Mouse (Mus musculus) ES-E14 (cell line): ENCODE measurements around the gene Rims3. TPM values are rescaled to one million over a fixed set of nuclear protein-coding genes. Genes with fewer than 3 reads are reported as not detected.

Experiments used
- DNase-seq: peaks from one replicate; pipeline ENCODE4 v3.0.0-alpha.2; 2013; ENCODE audit warnings: low read depth, low spot score
- H3K27ac ChIP-seq: 2 replicates; pipeline ENCODE4 v1.5.1; 2012; ENCODE audit warnings: low read depth, mild to moderate bottlenecking, low read length, moderate library complexity, mixed read lengths; ENCODE audit not compliant: poor library complexity, insufficient read depth, severe bottlenecking
- H3K36me3 ChIP-seq: 2 replicates; pipeline ENCODE4 v1.6.1; 2012; ENCODE audit warnings: mild to moderate bottlenecking, low read length, moderate library complexity, mixed read lengths; ENCODE audit not compliant: control insufficient read depth, poor library complexity, insufficient read depth, severe bottlenecking
- H3K4me1 ChIP-seq, 2 experiments: fragments of 150-350 bp in 1 of 2; sonication (generic) in 1 of 2; 2 replicates each; pipeline ENCODE4 v1.6.1; 2012; ENCODE audit warnings: low read length in 2 of 2, mild to moderate bottlenecking in 1 of 2, mixed read lengths in 1 of 2; ENCODE audit not compliant: control insufficient read depth in 2 of 2, insufficient read depth in 2 of 2, poor library complexity in 1 of 2
- H3K4me3 ChIP-seq, 2 experiments: fragments of 150-350 bp in 1 of 2; sonication (generic) in 1 of 2; 2 replicates each; pipeline ENCODE4 v1.5.1; 2012; ENCODE audit warnings: low read length in 2 of 2, low read depth in 1 of 2, mild to moderate bottlenecking in 1 of 2, mixed read lengths in 1 of 2; ENCODE audit not compliant: insufficient read depth in 1 of 2, poor library complexity in 1 of 2, severe bottlenecking in 1 of 2
- H3K9ac ChIP-seq: 2 replicates; pipeline ENCODE4 v1.6.1; 2012; ENCODE audit warnings: low read depth, mild to moderate bottlenecking, low read length, mixed read lengths; ENCODE audit not compliant: poor library complexity, insufficient read depth, severe bottlenecking
- H3K9me3 ChIP-seq: fragments of 150-350 bp; sonication (generic); 2 replicates; pipeline ENCODE4 v1.6.1; 2012; ENCODE audit warnings: low read depth, mild to moderate bottlenecking, low read length; ENCODE audit not compliant: control insufficient read depth, insufficient read depth
- CHD2 ChIP-seq: IDR thresholded peaks from 2 replicates; pipeline ENCODE4 v1.6.1; 2014; ENCODE audit warnings: mild to moderate bottlenecking, low read depth, low read length, inconsistent platforms
- HCFC1 ChIP-seq: IDR thresholded peaks from 2 replicates; pipeline ENCODE4 v1.6.1; 2012; ENCODE audit warnings: low read length, inconsistent platforms, borderline replicate concordance; ENCODE audit not compliant: insufficient read depth
- MAFK ChIP-seq: IDR thresholded peaks from 2 replicates; pipeline ENCODE4 v1.6.1; 2014; ENCODE audit warnings: mild to moderate bottlenecking, low read depth, low read length, inconsistent platforms; ENCODE audit not compliant: insufficient read depth
- ZC3H11A ChIP-seq: IDR thresholded peaks from 2 replicates; pipeline ENCODE4 v1.6.1; 2012; ENCODE audit warnings: low read depth, mild to moderate bottlenecking, inconsistent platforms, low read length, borderline replicate concordance
- ZNF384 ChIP-seq: IDR thresholded peaks from 2 replicates; pipeline ENCODE4 v1.6.1; 2012; ENCODE audit warnings: low read depth, low read length, inconsistent platforms
- in situ Hi-C, 2 experiments: fragments of 600-800 bp; cut with MboI; formaldehyde crosslinking; loops; one replicate each; pipeline ENCODE4 v1.15.1; 2025; ENCODE audit warnings: low sequenced_read_pairs in 2 of 2, inconsistent platforms in 1 of 2; ENCODE audit not compliant: unreplicated experiment in 2 of 2
- total RNA-seq: library from RNA; depleted of rRNA; stranded (reverse); fragments of 300-350 nt; gene quantifications from 2 replicates; pipeline ENCODE4 v1.2.3, GENCODE M21; 2012

Rims3 gene
- total RNA-seq, 1 experiment = 4.5 TPM

GRCm38 (mm10) chr4:120819296-120819695 is 35.3 kb upstream of the Rims3 start:
- Histone ChIP-seq H3K4me1 (peaks cover 4 to 17% of the 10 kb centered on the region in 2 experiments), H3K9me3 (no peaks in the 10 kb centered on the region), H3K27ac (no peak overlapping the region), H3K4me3 (no peak overlapping the region), H3K36me3 (no peaks in the 10 kb centered on the region), H3K9ac (no peak overlapping the region)
- in situ Hi-C loops = no loop called here
- DNase-seq = no peak
- TF ChIP-seq ZC3H11A (no peak), CHD2 (no peak), HCFC1 (no peak), ZNF384 (no peak), MAFK (no peak)

GRCm38 (mm10) chr4:120819871-120820270 is 34.7 kb upstream of the Rims3 start:
- Histone ChIP-seq H3K4me3 (no peak overlapping the region), H3K9me3 (no peaks in the 10 kb centered on the region), H3K9ac (no peak overlapping the region), H3K36me3 (no peaks in the 10 kb centered on the region), H3K4me1 (peaks cover 4 to 15% of the 10 kb centered on the region in 2 experiments; a peak in 3 of 4 replicates), H3K27ac (no peak overlapping the region)
- in situ Hi-C loops = no loop called here
- TF ChIP-seq ZC3H11A = no peak
- TF ChIP-seq HCFC1 = no peak
- TF ChIP-seq MAFK = no peak
- TF ChIP-seq CHD2 = no peak
- DNase-seq = no peak

GRCm38 (mm10) chr4:120822191-120822911 is 32.3 kb upstream of the Rims3 start:
- Histone ChIP-seq H3K4me1 (peaks cover 2 to 8% of the 10 kb centered on the region in 2 experiments; a peak in 3 of 4 replicates), H3K9me3 (no peaks in the 10 kb centered on the region), H3K4me3 (no peak overlapping the region), H3K36me3 (no peaks in the 10 kb centered on the region), H3K27ac (no peak overlapping the region), H3K9ac (no peak overlapping the region)
- TF ChIP-seq MAFK = no peak
- no peak for TF ChIP-seq ZNF384
- no peak for TF ChIP-seq CHD2
- TF ChIP-seq HCFC1 = no peak
- TF ChIP-seq ZC3H11A = no peak
- in situ Hi-C loops = no loop called here
- DNase-seq = no peak

GRCm38 (mm10) chr4:120825100-120825553 is 29.5 kb upstream of the Rims3 start:
- in situ Hi-C loops = no loop called here
- peaks cover 2 to 4% of the 10 kb centered on the region in 2 experiments; a peak in 3 of 4 replicates for H3K4me1 ChIP-seq
- H3K4me3 ChIP-seq = peak overlapping the region; percentile 82 to 93
- H3K36me3 ChIP-seq = no peaks in the 10 kb centered on the region
- peak; percentile 70 for DNase-seq
- peak overlapping the region; percentile 97 for H3K9ac ChIP-seq
- TF ChIP-seq MAFK (no peak), CHD2 (no peak), ZNF384 (no peak), ZC3H11A (no peak), HCFC1 (no peak)
- H3K9me3 ChIP-seq = no peaks in the 10 kb centered on the region
- H3K27ac ChIP-seq = peak overlapping the region; percentile 98
